Mouse (Mus musculus) cerebellum, adult 2 months (tissue): Measurements from ENCODE around the gene Lats1.

ENCODE experiments used
- CTCF ChIP-seq: fragments of 200-500 bp; IDR thresholded peaks from 2 replicates; pipeline ENCODE4 v1.5.1; 2011; ENCODE audit warnings: low read depth, mild to moderate bottlenecking, control low read depth, low read length, moderate library complexity, borderline replicate concordance; ENCODE audit not compliant: insufficient read depth
- POLR2A ChIP-seq: fragments of 200-500 bp; IDR thresholded peaks from 2 replicates; pipeline ENCODE4 v1.6.1; 2011; ENCODE audit warnings: low read length, control low read depth, borderline replicate concordance; ENCODE audit not compliant: insufficient read depth

DNA sequence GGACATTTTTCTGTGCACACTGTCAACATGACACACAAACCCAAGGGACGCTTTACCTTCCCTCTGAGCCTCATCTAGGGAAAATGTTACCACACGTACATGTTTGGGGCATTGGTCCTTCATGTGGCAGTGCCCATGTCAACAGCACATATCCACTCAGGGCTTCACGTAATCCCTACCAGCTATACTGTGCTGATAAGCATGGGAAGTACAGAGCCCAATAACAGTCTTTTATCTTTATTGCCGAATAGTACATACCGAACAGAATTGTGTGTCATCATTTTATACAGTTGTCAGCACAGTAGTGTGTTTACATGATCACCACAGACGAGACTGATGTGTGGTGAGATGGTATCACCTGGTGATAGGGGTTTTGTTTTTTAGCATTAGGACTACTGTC, 5.9 kb downstream of the Lats1 start:
- TF ChIP-seq CTCF (no peak), POLR2A (no peak)
